Mouse (Mus musculus): ENCODE measurements around the gene Lrrc4. TPM values are rescaled to one million over a fixed set of nuclear protein-coding genes. Genes with fewer than 3 reads are reported as not detected.

Gene Lrrc4
- polyA plus RNA-seq, 1 experiment from 2014 or later = 0.87 TPM

GRCm38 (mm10) chr6:28814895-28815294, 16.7 kb downstream of the Lrrc4 start:
- Histone ChIP-seq H3K27ac (ENCODE audit: low read length) (no peak overlapping the region), H3K4me2 (replicated peaks; ENCODE audit: low read depth, low read length) (no peak overlapping the region), H3K4me3 (ENCODE audit: low read depth, low read length) (no peak overlapping the region), H3K9me3 (ENCODE audit: control insufficient read depth, low read depth, low read length) (no peaks in the 10 kb centered on the region), H3K27me3 (ENCODE audit: control insufficient read depth, insufficient read depth, low read length) (no peaks in the 10 kb centered on the region), H3K36me3 (ENCODE audit: control insufficient read depth, insufficient read depth, low read length) (no peaks in the 10 kb centered on the region), H3K9ac (replicated peaks; ENCODE audit: low read depth, low read length) (no peak overlapping the region), H3K4me1 (ENCODE audit: control insufficient read depth, insufficient read depth, low read length) (no peaks in the 10 kb centered on the region; the same call in 1 of the 2 replicates)
- no peak for ATAC-seq (ENCODE audit: insufficient number of reproducible peaks, insufficient read depth, low FRiP score, low read depth)
- WGBS = 77% methylated on average over 2 of the region's 2 CpGs

- no peaks in the 10 kb centered on the region; the same call in 1 of the 2 replicates for H3K4me1 ChIP-seq (ENCODE audit: control insufficient read depth, insufficient read depth, low read length)
- ATAC-seq (ENCODE audit: insufficient number of reproducible peaks, insufficient read depth, low FRiP score, low read depth) = no peak
- no peak overlapping the region for H3K4me3 ChIP-seq (ENCODE audit: low read depth, low read length)
- whole genome bisulfite sequencing = 85% methylated on average over 9 of the region's 9 CpGs
- H3K27ac ChIP-seq (ENCODE audit: low read length) = no peak overlapping the region
- H3K4me2 ChIP-seq (replicated peaks; ENCODE audit: low read depth, low read length) = no peak overlapping the region
- no peaks in the 10 kb centered on the region for H3K36me3 ChIP-seq (ENCODE audit: control insufficient read depth, insufficient read depth, low read length)
- no peak overlapping the region for H3K9ac ChIP-seq (replicated peaks; ENCODE audit: low read depth, low read length)
- H3K27me3 ChIP-seq (ENCODE audit: control insufficient read depth, insufficient read depth, low read length) = no peaks in the 10 kb centered on the region
- H3K9me3 ChIP-seq (ENCODE audit: control insufficient read depth, low read depth, low read length) = no peaks in the 10 kb centered on the region
Measured at GRCm38 (mm10) chr6:28813057-28813456, 18.5 kb downstream of the Lrrc4 start.

GRCm38 (mm10) chr6:28804751-28805150, 26.8 kb downstream of the Lrrc4 start:
- Histone ChIP-seq H3K9me3 (ENCODE audit: control insufficient read depth, low read depth, low read length) (no peaks in the 10 kb centered on the region), H3K4me2 (replicated peaks; ENCODE audit: low read depth, low read length) (no peak overlapping the region), H3K4me3 (ENCODE audit: low read depth, low read length) (no peak overlapping the region), H3K9ac (replicated peaks; ENCODE audit: low read depth, low read length) (no peak overlapping the region), H3K27ac (ENCODE audit: low read length) (no peak overlapping the region), H3K4me1 (ENCODE audit: control insufficient read depth, insufficient read depth, low read length) (no peaks in the 10 kb centered on the region), H3K36me3 (ENCODE audit: control insufficient read depth, insufficient read depth, low read length) (no peaks in the 10 kb centered on the region; the same call in 1 of the 2 replicates), H3K27me3 (ENCODE audit: control insufficient read depth, insufficient read depth, low read length) (no peaks in the 10 kb centered on the region)
- WGBS = 92% methylated on average over 5 of the region's 5 CpGs
- no peak for ATAC-seq (ENCODE audit: insufficient number of reproducible peaks, insufficient read depth, low FRiP score, low read depth)

- H3K4me3 ChIP-seq (ENCODE audit: low read depth, low read length) = no peak overlapping the region
- no peaks in the 10 kb centered on the region for H3K27me3 ChIP-seq (ENCODE audit: control insufficient read depth, insufficient read depth, low read length)
- no peaks in the 10 kb centered on the region for H3K9me3 ChIP-seq (ENCODE audit: control insufficient read depth, low read depth, low read length)
- no peak overlapping the region for H3K9ac ChIP-seq (replicated peaks; ENCODE audit: low read depth, low read length)
- H3K4me2 ChIP-seq (replicated peaks; ENCODE audit: low read depth, low read length) = no peak overlapping the region
- H3K4me1 ChIP-seq (ENCODE audit: control insufficient read depth, insufficient read depth, low read length) = no peaks in the 10 kb centered on the region
- 90% methylated on average over 6 of the region's 6 CpGs for WGBS
- H3K27ac ChIP-seq (ENCODE audit: low read length) = no peak overlapping the region
- no peaks in the 10 kb centered on the region; the same call in 1 of the 2 replicates for H3K36me3 ChIP-seq (ENCODE audit: control insufficient read depth, insufficient read depth, low read length)
- no peak for ATAC-seq (ENCODE audit: insufficient number of reproducible peaks, insufficient read depth, low FRiP score, low read depth)
Measured at GRCm38 (mm10) chr6:28803678-28804279, 27.8 kb downstream of the Lrrc4 start.

GRCm38 (mm10) chr6:28800976-28801375, 30.6 kb downstream of the Lrrc4 start:
- Histone ChIP-seq H3K4me2 (replicated peaks; ENCODE audit: low read depth, low read length) (no peak overlapping the region), H3K4me1 (ENCODE audit: control insufficient read depth, insufficient read depth, low read length) (no peaks in the 10 kb centered on the region), H3K9me3 (ENCODE audit: control insufficient read depth, low read depth, low read length) (no peaks in the 10 kb centered on the region), H3K36me3 (ENCODE audit: control insufficient read depth, insufficient read depth, low read length) (peaks cover 11% of the 10 kb centered on the region; the same call in 1 of the 2 replicates), H3K27ac (ENCODE audit: low read length) (no peak overlapping the region), H3K9ac (replicated peaks; ENCODE audit: low read depth, low read length) (no peak overlapping the region), H3K4me3 (ENCODE audit: low read depth, low read length) (no peak overlapping the region), H3K27me3 (ENCODE audit: control insufficient read depth, insufficient read depth, low read length) (no peaks in the 10 kb centered on the region)
- ATAC-seq (ENCODE audit: insufficient number of reproducible peaks, insufficient read depth, low FRiP score, low read depth) = no peak
- 89% methylated on average over 3 of the region's 3 CpGs for WGBS

GRCm38 (mm10) chr6:28799818-28800217, 31.7 kb downstream of the Lrrc4 start:
- Histone ChIP-seq H3K27me3 (ENCODE audit: control insufficient read depth, insufficient read depth, low read length) (no peaks in the 10 kb centered on the region), H3K9ac (replicated peaks; ENCODE audit: low read depth, low read length) (no peak overlapping the region), H3K36me3 (ENCODE audit: control insufficient read depth, insufficient read depth, low read length) (peaks cover 16% of the 10 kb centered on the region; the same call in 1 of the 2 replicates), H3K27ac (ENCODE audit: low read length) (no peak overlapping the region), H3K4me2 (replicated peaks; ENCODE audit: low read depth, low read length) (no peak overlapping the region), H3K4me1 (ENCODE audit: control insufficient read depth, insufficient read depth, low read length) (0 out of 2 replicates have a peak, but pooled peaks cover 3% of the 10 kb centered on the region), H3K9me3 (ENCODE audit: control insufficient read depth, low read depth, low read length) (no peaks in the 10 kb centered on the region), H3K4me3 (ENCODE audit: low read depth, low read length) (no peak overlapping the region)
- 93% methylated on average over 2 of the region's 2 CpGs for WGBS
- no peak for ATAC-seq (ENCODE audit: insufficient number of reproducible peaks, insufficient read depth, low FRiP score, low read depth)

GRCm38 (mm10) chr6:28795792-28796515, 35.6 kb downstream of the Lrrc4 start:
- peaks cover 5% of the 10 kb centered on the region; the same call in 1 of the 2 replicates for H3K4me1 ChIP-seq (ENCODE audit: control insufficient read depth, insufficient read depth, low read length)
- 86% methylated on average over 16 of the region's 16 CpGs for WGBS
- H3K9me3 ChIP-seq (ENCODE audit: control insufficient read depth, low read depth, low read length) = no peaks in the 10 kb centered on the region
- H3K27ac ChIP-seq (ENCODE audit: low read length) = no peak overlapping the region
- H3K4me2 ChIP-seq (replicated peaks; ENCODE audit: low read depth, low read length) = no peak overlapping the region
- no peak overlapping the region for H3K9ac ChIP-seq (replicated peaks; ENCODE audit: low read depth, low read length)
- ATAC-seq (ENCODE audit: insufficient number of reproducible peaks, insufficient read depth, low FRiP score, low read depth) = no peak
- H3K27me3 ChIP-seq (ENCODE audit: control insufficient read depth, insufficient read depth, low read length) = no peaks in the 10 kb centered on the region
- H3K36me3 ChIP-seq (ENCODE audit: control insufficient read depth, insufficient read depth, low read length) = peaks cover 16% of the 10 kb centered on the region; the same call in 1 of the 2 replicates
- H3K4me3 ChIP-seq (ENCODE audit: low read depth, low read length) = no peak overlapping the region

GRCm38 (mm10) chr6:28795380-28795779, 36.2 kb downstream of the Lrrc4 start:
- Histone ChIP-seq H3K4me3 (ENCODE audit: low read depth, low read length) (no peak overlapping the region), H3K4me2 (replicated peaks; ENCODE audit: low read depth, low read length) (no peak overlapping the region), H3K27ac (ENCODE audit: low read length) (no peak overlapping the region), H3K9me3 (ENCODE audit: control insufficient read depth, low read depth, low read length) (no peaks in the 10 kb centered on the region), H3K27me3 (ENCODE audit: control insufficient read depth, insufficient read depth, low read length) (no peaks in the 10 kb centered on the region), H3K9ac (replicated peaks; ENCODE audit: low read depth, low read length) (no peak overlapping the region), H3K4me1 (ENCODE audit: control insufficient read depth, insufficient read depth, low read length) (peaks cover 9% of the 10 kb centered on the region; the same call in 1 of the 2 replicates), H3K36me3 (ENCODE audit: control insufficient read depth, insufficient read depth, low read length) (peaks cover 16% of the 10 kb centered on the region; the same call in 1 of the 2 replicates)
- WGBS = 37% methylated on average over 9 of the region's 9 CpGs
- ATAC-seq (ENCODE audit: insufficient number of reproducible peaks, insufficient read depth, low FRiP score, low read depth) = no peak

Data from stomach, embryonic 14.5 days (tissue).